Mouse (Mus musculus): Measurements from ENCODE around the gene Lasp1. TPM values are rescaled to one million over a fixed set of nuclear protein-coding genes. Genes with fewer than 3 reads are reported as not detected.

The Lasp1 gene
- polyA plus RNA-seq, 1 experiment from 2014 or later: 77.6 TPM

Other genes starting within 250 kb of the Lasp1 start
- 5.6 and 6.4 TPM in 2 replicates for gene Srcin1, start 222.8 kb upstream of the Lasp1 start, polyA plus RNA-seq (2014; fragmentation: Nextera tagmentation; extraction: Ambion mirVana)
- 2.5 and 3.3 TPM in 2 replicates for gene Epop, start 169.3 kb upstream of the Lasp1 start, polyA plus RNA-seq (2014; fragmentation: Nextera tagmentation; extraction: Ambion mirVana)
- gene Mllt6, start 135.6 kb upstream of the Lasp1 start, polyA plus RNA-seq (2014; fragmentation: Nextera tagmentation; extraction: Ambion mirVana): 5.0 and 5.9 TPM in 2 replicates
- 17.3 and 19.5 TPM in 2 replicates for gene Cisd3, start 113.2 kb upstream of the Lasp1 start, polyA plus RNA-seq (2014; fragmentation: Nextera tagmentation; extraction: Ambion mirVana)
- gene Pcgf2, start 98.5 kb upstream of the Lasp1 start, polyA plus RNA-seq (2014; fragmentation: Nextera tagmentation; extraction: Ambion mirVana): 17.6 and 21.9 TPM in 2 replicates
- gene Psmb3, start 95.6 kb upstream of the Lasp1 start, polyA plus RNA-seq (2014; fragmentation: Nextera tagmentation; extraction: Ambion mirVana): 530 and 674 TPM in 2 replicates
- gene Pip4k2b, start 54.3 kb upstream of the Lasp1 start, polyA plus RNA-seq (2014; fragmentation: Nextera tagmentation; extraction: Ambion mirVana): 6.0 and 6.9 TPM in 2 replicates
- 9.9 and 11.1 TPM in 2 replicates for gene Cwc25, start 32.4 kb upstream of the Lasp1 start, polyA plus RNA-seq (2014; fragmentation: Nextera tagmentation; extraction: Ambion mirVana)
- 0.50 TPM in 1 of 2 replicates, not detected in the other for gene 1700001P01Rik, start 23.1 kb upstream of the Lasp1 start, polyA plus RNA-seq (2014; fragmentation: Nextera tagmentation; extraction: Ambion mirVana)
- gene Rpl23, start 16.6 kb upstream of the Lasp1 start, polyA plus RNA-seq (2014; fragmentation: Nextera tagmentation; extraction: Ambion mirVana): 348 and 451 TPM in 2 replicates
- 20.3 and 21.5 TPM in 2 replicates for gene B230217C12Rik, start 41.8 kb downstream of the Lasp1 start, polyA plus RNA-seq (2014; fragmentation: Nextera tagmentation; extraction: Ambion mirVana)
- gene Fbxo47, start 85.2 kb downstream of the Lasp1 start, polyA plus RNA-seq (2014; fragmentation: Nextera tagmentation; extraction: Ambion mirVana): 0.40 and 0.65 TPM in 2 replicates
- gene Plxdc1, start 187.4 kb downstream of the Lasp1 start, polyA plus RNA-seq (2014; fragmentation: Nextera tagmentation; extraction: Ambion mirVana): 0.48 and 0.84 TPM in 2 replicates
- 2.8 and 4.8 TPM in 2 replicates for gene Arl5c, start 197.2 kb downstream of the Lasp1 start, polyA plus RNA-seq (2014; fragmentation: Nextera tagmentation; extraction: Ambion mirVana)
- gene Cacnb1, start 224.0 kb downstream of the Lasp1 start, polyA plus RNA-seq (2014; fragmentation: Nextera tagmentation; extraction: Ambion mirVana): 22.1 and 29.2 TPM in 2 replicates
- 787 and 932 TPM in 2 replicates for gene Rpl19, start 227.7 kb downstream of the Lasp1 start, polyA plus RNA-seq (2014; fragmentation: Nextera tagmentation; extraction: Ambion mirVana)

Data from forebrain, embryonic 14.5 days (tissue).